Mouse (Mus musculus): ENCODE measurements around the gene Tnrc6c.

DNA sequence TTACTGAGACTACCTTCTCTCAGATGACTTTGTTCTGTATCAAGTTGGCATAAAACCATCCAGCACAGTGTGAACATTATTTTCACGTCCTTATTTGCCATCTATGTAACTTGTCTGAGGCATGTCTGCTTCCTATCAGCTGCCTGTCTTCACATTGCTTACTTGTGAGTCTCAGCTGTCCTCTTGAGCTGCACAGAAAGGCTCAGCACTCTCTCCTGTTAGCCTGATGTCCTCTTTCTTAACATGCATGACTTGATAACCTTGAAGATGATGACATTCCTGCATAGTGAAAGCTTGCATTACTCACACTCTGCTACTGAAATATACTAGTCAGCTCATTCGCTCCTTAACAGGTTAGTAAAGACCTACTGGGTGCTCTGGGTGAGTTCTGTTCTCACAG, 53.1 kb downstream of the Tnrc6c start:
- TF ChIP-seq POLR2A (IDR thresholded peaks at IDR 0.05; ENCODE audit: borderline replicate concordance, control insufficient read depth, low read depth, low read length) (no peak), CTCF (IDR thresholded peaks at IDR 0.05; ENCODE audit: control insufficient read depth, insufficient read depth, low read length) (no peak)
